Mouse (Mus musculus) spleen, postnatal 36 days (tissue): Measurements from ENCODE around the gene Ubl4a.
"Not testable (repeated sequence)": the region's sequence is repeated elsewhere in the genome, so short reads cannot be mapped to it uniquely, and the experiment has no call there.

Experiments used
- DNase-seq, 2 experiments: peaks; one replicate each; pipeline ENCODE4 v3.0.0; 2022; ENCODE audit warnings: low spot score in 2 of 2, mixed read lengths in 1 of 2

Gene Ubl4a

DNA sequence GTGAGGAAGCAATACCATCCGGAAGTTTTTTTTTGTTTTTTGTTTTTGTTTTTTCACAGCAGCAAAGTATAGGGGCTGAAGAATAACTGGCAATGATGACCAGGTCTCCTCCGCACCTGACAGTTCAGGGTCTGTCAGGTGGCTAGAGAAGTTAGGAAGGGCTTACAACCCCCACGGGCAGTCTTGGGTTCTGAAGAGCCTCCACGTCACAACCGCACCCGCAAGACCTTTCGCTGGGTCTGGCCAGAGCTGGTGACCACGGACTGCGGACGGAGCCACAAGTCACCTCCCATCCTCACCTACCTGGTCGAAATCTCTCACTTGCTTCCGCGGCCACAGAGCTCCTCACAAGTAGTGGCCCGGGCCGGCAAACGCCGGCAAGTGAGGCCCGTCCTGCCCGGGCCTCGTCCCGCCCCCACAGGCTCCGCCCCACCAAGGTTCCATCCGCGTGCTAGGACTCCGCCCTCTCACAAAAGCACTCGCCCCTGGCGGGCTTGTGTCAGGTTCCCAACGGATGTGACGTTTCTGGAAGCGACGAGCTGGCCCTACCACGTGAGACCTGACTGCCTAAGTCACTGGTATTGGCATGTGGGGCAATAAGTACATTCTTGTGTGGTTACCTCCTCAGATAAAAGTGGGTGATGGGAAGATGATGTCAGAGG, at the start of gene Ubl4a, which contains the start of gene Slc10a3:
TSS of gene Ubl4a (minus strand) at position 331 of the 662 bp plus-strand sequence.
TSS of gene Slc10a3 (minus strand) at position 462 of the 662 bp plus-strand sequence.
- peak; percentile 89 to 90 for DNase-seq

- DNase-seq: peak; percentile 67 to 73
Measured at GRCm38 (mm10) chrX:74413377-74413776, 40.4 kb upstream of the Ubl4a start.

GRCm38 (mm10) chrX:74408340-74408739, 35.3 kb upstream of the Ubl4a start:
- no peak for DNase-seq

GRCm38 (mm10) chrX:74400136-74400535, 27.1 kb upstream of the Ubl4a start:
- no peak for DNase-seq

GRCm38 (mm10) chrX:74392535-74393443, 19.8 kb upstream of the Ubl4a start, which contains the start of the genes Fam3a and Ikbkg:
TSS of gene Fam3a (minus strand) at chrX:74393272.
TSS of gene Ikbkg (plus strand) at chrX:74393290.
- DNase-seq: peak; percentile 88 to 90

- DNase-seq: no peak
Measured at GRCm38 (mm10) chrX:74388153-74388552, 15.1 kb upstream of the Ubl4a start.

DNA sequence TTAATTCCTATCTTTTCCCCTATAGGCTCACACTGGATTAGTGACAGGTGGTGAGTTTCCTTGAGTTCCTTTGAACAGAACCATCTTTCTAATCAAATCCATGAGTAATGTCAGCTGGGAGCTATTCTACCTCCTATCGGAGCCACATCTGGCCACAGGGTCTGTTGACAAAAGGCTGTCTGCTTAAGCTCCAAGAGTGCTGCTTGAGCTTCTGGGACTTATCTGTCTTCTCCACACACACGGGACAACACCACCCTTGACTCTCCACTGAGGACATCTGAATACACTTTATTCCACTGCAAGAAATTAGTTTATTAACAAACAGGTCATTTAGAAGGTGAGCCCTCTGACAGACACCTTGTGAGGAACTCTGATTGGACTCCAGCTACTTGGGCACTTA, 11.4 kb upstream of the Ubl4a start:
- peak in 1 of 2 experiments; percentile 5 for DNase-seq

DNA sequence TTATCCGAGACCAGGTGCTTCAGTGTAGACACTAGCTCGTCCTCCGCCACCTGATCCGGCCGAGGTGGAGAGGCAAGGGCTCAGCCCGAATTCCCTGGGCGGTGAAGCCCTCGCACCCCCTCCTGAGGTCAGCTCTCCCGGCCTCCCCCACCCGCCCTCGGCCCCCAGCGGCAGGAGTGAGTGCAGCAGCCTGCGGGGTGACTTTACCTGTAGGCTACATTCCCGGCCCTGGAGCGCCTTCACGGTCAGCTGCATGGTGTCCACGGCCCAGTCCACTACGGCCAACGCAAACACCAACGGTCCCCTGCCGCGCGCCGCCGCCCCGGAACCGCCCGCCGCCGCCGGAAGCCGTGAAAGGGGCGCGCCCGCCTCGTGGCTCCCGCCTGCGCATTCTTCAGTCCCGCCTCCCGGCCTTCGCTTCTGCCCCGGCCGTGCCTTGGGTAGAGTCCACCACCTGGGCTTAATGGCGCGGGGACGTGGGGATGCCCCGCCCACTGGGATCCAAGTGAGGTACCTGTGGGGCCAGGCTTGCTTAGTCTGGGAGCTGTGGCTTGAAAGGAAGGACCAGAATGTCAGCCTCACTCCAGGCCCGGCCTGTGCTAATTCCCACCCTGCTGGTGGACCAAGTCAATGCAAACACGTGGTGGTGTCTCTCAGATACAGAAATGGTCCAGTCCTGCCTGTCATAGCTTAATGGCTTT, 4.7 kb downstream of the Ubl4a start:
- DNase-seq: peak; percentile 67 to 68

- no peak for DNase-seq
Measured at GRCm38 (mm10) chrX:74367512-74367911, 5.5 kb downstream of the Ubl4a start.

- DNase-seq: no peak
Measured at GRCm38 (mm10) chrX:74359171-74359570, 13.8 kb downstream of the Ubl4a start.

DNA sequence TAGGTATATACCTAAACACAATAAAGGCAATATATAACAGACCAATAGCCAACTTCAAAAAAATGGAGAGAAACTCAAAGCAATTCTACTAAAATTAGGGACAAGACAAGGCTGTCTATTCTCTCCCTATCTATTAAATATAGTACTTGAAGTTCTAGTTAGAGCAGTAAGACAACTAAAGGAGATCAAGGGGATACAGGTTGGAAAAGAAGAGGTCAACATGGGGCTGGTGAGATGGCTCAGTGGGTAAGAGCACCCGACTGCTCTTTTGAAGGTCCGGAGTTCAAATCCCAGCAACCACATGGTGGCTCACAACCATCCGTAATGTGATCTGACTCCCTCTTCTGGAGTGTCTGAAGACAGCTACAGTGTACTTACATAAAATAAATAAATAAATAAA, 15.9 kb downstream of the Ubl4a start:
- not testable (repeated sequence) for DNase-seq

GRCm38 (mm10) chrX:74353467-74353770, 19.6 kb downstream of the Ubl4a start, which contains the start of gene Lage3:
TSS of gene Lage3 (minus strand) at chrX:74353618.
- peak; percentile 83 to 87 for DNase-seq

DNA sequence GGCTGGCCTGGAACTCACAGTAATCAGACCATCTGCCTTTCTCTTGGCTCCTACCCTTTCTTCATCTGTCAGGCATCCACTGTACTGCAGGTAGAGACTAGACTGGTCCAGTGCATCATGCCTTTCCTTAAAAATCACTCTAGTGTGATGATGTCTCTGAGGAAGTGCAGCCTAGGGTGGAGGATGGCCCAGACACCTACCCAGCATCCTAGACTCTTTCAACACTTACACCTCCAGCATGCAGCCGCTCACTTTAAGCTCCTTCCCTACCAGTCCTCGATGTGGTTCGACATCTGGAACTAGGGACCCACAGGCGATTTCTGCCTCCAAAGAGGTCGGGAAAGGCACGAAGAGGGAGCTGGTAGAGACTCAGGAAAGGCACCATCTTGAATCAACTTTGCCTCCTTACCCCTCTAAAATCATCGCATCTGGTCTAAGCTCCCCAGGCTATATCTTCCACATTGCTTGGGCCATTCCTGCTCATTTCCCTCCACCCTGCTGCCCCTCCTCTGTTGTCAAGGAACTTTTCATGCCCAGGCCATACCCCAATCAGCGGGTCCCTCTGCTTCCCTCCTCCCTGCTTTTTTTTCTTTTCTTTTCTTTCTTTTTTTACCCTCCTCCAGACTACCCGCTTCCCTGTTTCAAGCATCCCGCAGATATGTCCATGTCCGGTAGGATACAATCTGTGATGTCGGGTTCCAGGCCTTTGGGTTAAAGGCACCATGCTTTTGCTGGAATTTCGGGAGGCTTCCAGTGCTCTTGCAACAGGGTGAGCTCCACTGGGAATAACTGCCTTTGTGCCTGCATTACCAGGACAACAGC, 20.2 kb downstream of the Ubl4a start:
- DNase-seq: no peak

- DNase-seq: no peak
Measured at GRCm38 (mm10) chrX:74330166-74330930, 42.7 kb downstream of the Ubl4a start.

DNA sequence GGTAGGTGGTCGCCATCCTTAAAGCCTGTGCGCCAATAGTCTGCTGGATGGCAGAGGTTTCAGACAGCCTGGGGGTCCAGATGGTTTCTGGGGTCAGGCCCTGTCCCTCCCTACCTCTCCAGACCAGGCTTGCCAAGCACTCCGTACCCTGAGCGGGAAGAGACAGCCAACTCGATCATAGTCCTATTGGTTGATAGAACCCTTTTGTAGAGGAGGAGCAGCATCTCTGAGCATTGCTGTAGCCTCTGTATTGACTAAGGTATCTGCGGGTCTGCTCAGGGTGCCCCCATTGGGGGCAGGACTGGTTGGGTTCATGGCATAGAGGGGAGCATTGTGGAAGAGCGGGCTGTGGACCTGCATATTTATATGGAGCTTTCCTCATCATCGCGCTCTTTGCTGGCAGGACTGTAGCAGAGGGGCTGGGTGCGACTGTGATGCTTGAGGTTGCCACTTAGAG, 43.8 kb downstream of the Ubl4a start:
- DNase-seq: no peak

GRCm38 (mm10) chrX:74328725-74329161, 44.3 kb downstream of the Ubl4a start, which contains the start of gene Plxna3:
TSS of gene Plxna3 (plus strand) at chrX:74329066.
- DNase-seq: peak; percentile 51 to 64
